Mouse (Mus musculus) lung, postnatal 0 days (tissue): Measurements from ENCODE around the gene Fam208a. TPM values are rescaled to one million over a fixed set of nuclear protein-coding genes. Genes with fewer than 3 reads are reported as not detected.

Experiments used
- ATAC-seq: fragments of 200-750 bp; cut with Nextera tagmentation; 2 replicates; pipeline ENCODE4 v1.8.0; 2017; ENCODE audit warnings: moderate library complexity
- DNase-seq: peaks from one replicate; pipeline ENCODE4 v3.0.0-alpha.2; 2016; ENCODE audit warnings: low spot score
- H3K27ac ChIP-seq: fragments of 300-500 bp; sonication (generic); 2 replicates; pipeline ENCODE4 v1.5.1; 2014; ENCODE audit warnings: antibody characterized with exemption, mild to moderate bottlenecking, low read length, mixed read lengths
- H3K27me3 ChIP-seq: fragments of 300-500 bp; sonication (generic); replicated peaks from 2 replicates; pipeline ENCODE4 v1.6.1; 2014; ENCODE audit warnings: low read length, mixed read lengths; ENCODE audit not compliant: insufficient read depth
- H3K36me3 ChIP-seq: fragments of 300-500 bp; sonication (generic); 2 replicates; pipeline ENCODE4 v1.6.1; 2014; ENCODE audit warnings: low read length, mixed read lengths; ENCODE audit not compliant: insufficient read depth
- H3K4me1 ChIP-seq: fragments of 300-500 bp; sonication (generic); 2 replicates; pipeline ENCODE4 v1.6.1; 2014; ENCODE audit warnings: antibody characterized with exemption, low read depth, low read length, mixed read lengths; ENCODE audit not compliant: insufficient read depth
- H3K4me2 ChIP-seq: fragments of 300-500 bp; sonication (generic); replicated peaks from 2 replicates; pipeline ENCODE4 v1.6.1; 2014; ENCODE audit warnings: low read depth, mild to moderate bottlenecking, low read length, moderate library complexity, mixed read lengths
- H3K4me3 ChIP-seq: fragments of 300-500 bp; sonication (generic); 2 replicates; pipeline ENCODE4 v1.5.1; 2014; ENCODE audit warnings: low read depth, low read length
- H3K9ac ChIP-seq: fragments of 300-500 bp; sonication (generic); replicated peaks from 2 replicates; pipeline ENCODE4 v1.6.1; 2014; ENCODE audit warnings: low read depth, mild to moderate bottlenecking
- H3K9me3 ChIP-seq: fragments of 300-500 bp; sonication (generic); 2 replicates; pipeline ENCODE4 v1.6.1; 2016; ENCODE audit warnings: low read length, mixed read lengths
- CTCF ChIP-seq: IDR thresholded peaks from 2 replicates; pipeline ENCODE4 v1.5.1; 2016; ENCODE audit warnings: antibody characterized with exemption, mild to moderate bottlenecking
- EP300 ChIP-seq: IDR thresholded peaks from 2 replicates; pipeline ENCODE4 v1.6.1; 2016; ENCODE audit warnings: antibody characterized with exemption, mild to moderate bottlenecking, control low read depth
- WGBS: fragments of 180-500 bp; shearing (Covaris S2); extraction: QIAGEN DNeasy Blood & Tissue Kit; methylation state at CpG from one replicate; pipeline ENCODE4 v1.1.7; 2014; 5-methylcytosine and 5-hydroxymethylcytosine counted together
- polyA plus RNA-seq: library from polyadenylated mRNA; unstranded; fragments of >200 nt; fragmentation: Nextera tagmentation; extraction: Ambion mirVana; gene quantifications from 2 replicates; pipeline ENCODE4 v1.2.1, GENCODE M21; 2015

Fam208a gene
- polyA plus RNA-seq, 1 experiment from 2014 or later: 11.8 TPM

- H3K36me3 ChIP-seq: no peaks in the 10 kb centered on the region
- TF ChIP-seq CTCF: no peak
- TF ChIP-seq EP300: no peak
- WGBS: 59% methylated on average over 3 of the region's 3 CpGs
- H3K27ac ChIP-seq: no peak overlapping the region
- H3K4me2 ChIP-seq: no peak overlapping the region
- H3K9me3 ChIP-seq: no peaks in the 10 kb centered on the region; the same call in 1 of the 2 replicates
- H3K27me3 ChIP-seq: no peaks in the 10 kb centered on the region
- DNase-seq (no peak), ATAC-seq (no peak)
- H3K9ac ChIP-seq: no peak overlapping the region
- no peak overlapping the region for H3K4me3 ChIP-seq
- H3K4me1 ChIP-seq: no peaks in the 10 kb centered on the region
Measured at GRCm38 (mm10) chr14:27409662-27410061, 19.0 kb upstream of the Fam208a start.

DNA sequence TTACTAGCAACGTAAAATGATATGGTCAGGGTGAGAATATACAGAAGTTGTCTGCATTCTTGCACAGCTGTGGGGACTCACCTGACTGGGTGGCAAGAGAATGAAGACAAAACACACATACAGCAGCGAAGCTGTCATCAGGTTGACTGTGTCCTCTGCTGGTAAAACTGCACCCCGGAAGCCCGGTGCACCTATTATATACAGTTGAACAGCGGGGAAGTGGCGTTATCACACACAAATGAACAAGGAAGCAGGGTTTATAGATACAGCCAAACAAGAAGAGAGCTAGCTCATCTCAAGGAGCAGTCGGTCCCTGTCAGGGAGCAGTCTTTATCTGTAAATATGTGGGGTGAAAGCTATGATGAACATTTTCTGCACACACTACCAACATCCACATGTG is 17.1 kb upstream of the Fam208a start:
- Histone ChIP-seq H3K36me3 (no peaks in the 10 kb centered on the region), H3K9ac (no peak overlapping the region), H3K9me3 (no peaks in the 10 kb centered on the region; the same call in 1 of the 2 replicates), H3K27ac (no peak overlapping the region), H3K4me3 (no peak overlapping the region), H3K27me3 (no peaks in the 10 kb centered on the region), H3K4me1 (no peaks in the 10 kb centered on the region), H3K4me2 (no peak overlapping the region)
- no peak for TF ChIP-seq CTCF
- no peak for TF ChIP-seq EP300
- ATAC-seq (no peak), DNase-seq (no peak)
- 87% methylated on average over 7 of the region's 7 CpGs for WGBS

GRCm38 (mm10) chr14:27412699-27413098 is 15.9 kb upstream of the Fam208a start:
- Histone ChIP-seq H3K27ac (no peak overlapping the region), H3K36me3 (no peaks in the 10 kb centered on the region), H3K4me3 (no peak overlapping the region), H3K4me2 (no peak overlapping the region), H3K27me3 (no peaks in the 10 kb centered on the region), H3K4me1 (no peaks in the 10 kb centered on the region), H3K9me3 (no peaks in the 10 kb centered on the region; the same call in 1 of the 2 replicates), H3K9ac (no peak overlapping the region)
- TF ChIP-seq CTCF: no peak
- TF ChIP-seq EP300: 0 out of 2 replicates have a peak, but pooled peaks have one; percentile 12
- DNase-seq (peak; percentile 24), ATAC-seq (no peak)
- WGBS: 56% methylated on average over 8 of the region's 8 CpGs

DNA sequence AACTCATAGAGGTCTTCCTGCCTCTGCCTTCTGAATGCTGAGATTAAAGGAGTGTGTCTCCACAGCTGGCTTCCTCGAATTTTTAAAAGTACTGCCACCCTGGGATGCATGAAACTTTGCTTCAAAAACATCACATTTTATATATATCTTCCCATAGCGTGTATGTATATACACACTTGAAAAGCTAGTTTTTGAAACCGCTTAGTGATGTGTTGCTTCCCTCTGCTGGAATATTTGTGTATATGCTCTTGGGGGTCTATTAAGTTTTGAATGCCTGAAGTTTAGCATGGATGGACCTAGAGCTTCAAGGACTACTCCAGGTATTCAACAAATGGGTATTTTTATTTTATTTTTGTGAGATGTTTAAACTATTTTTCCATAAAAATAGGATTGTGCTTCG is 14.7 kb upstream of the Fam208a start:
- Histone ChIP-seq H3K27me3 (no peaks in the 10 kb centered on the region), H3K27ac (no peak overlapping the region), H3K4me3 (no peak overlapping the region), H3K4me2 (no peak overlapping the region), H3K36me3 (no peaks in the 10 kb centered on the region), H3K4me1 (no peaks in the 10 kb centered on the region), H3K9ac (no peak overlapping the region), H3K9me3 (no peaks in the 10 kb centered on the region; the same call in 1 of the 2 replicates)
- no peak for ATAC-seq
- peak; percentile 84 for DNase-seq
- WGBS: 27% methylated on average over 4 of the region's 4 CpGs
- TF ChIP-seq CTCF (peak; percentile 83), EP300 (0 out of 2 replicates have a peak, but pooled peaks have one; percentile 36)

GRCm38 (mm10) chr14:27420816-27421215 is 7.8 kb upstream of the Fam208a start:
- H3K27ac ChIP-seq: no peak overlapping the region

GRCm38 (mm10) chr14:27422301-27422700 is 6.3 kb upstream of the Fam208a start:
- H3K36me3 ChIP-seq: no peaks in the 10 kb centered on the region
- 94% methylated on average over 1 of the region's 1 CpGs for WGBS
- H3K4me2 ChIP-seq: no peak overlapping the region
- TF ChIP-seq CTCF: no peak
- TF ChIP-seq EP300: no peak
- H3K27ac ChIP-seq: no peak overlapping the region
- ATAC-seq: no peak
- H3K9me3 ChIP-seq: no peaks in the 10 kb centered on the region
- no peak overlapping the region for H3K4me3 ChIP-seq
- no peaks in the 10 kb centered on the region for H3K27me3 ChIP-seq
- H3K4me1 ChIP-seq: no peaks in the 10 kb centered on the region
- DNase-seq: no peak
- H3K9ac ChIP-seq: no peak overlapping the region

More at GRCm38 (mm10) chr14:27420816-27421215, 7.8 kb upstream of the Fam208a start:
- H3K4me1 ChIP-seq: no peaks in the 10 kb centered on the region
- no peak for TF ChIP-seq CTCF
- no peak for TF ChIP-seq EP300
- no peak overlapping the region for H3K9ac ChIP-seq
- H3K4me3 ChIP-seq: no peak overlapping the region
- ATAC-seq (no peak), DNase-seq (no peak)
- no peaks in the 10 kb centered on the region for H3K27me3 ChIP-seq
- no peaks in the 10 kb centered on the region for H3K36me3 ChIP-seq
- H3K9me3 ChIP-seq: no peaks in the 10 kb centered on the region
- H3K4me2 ChIP-seq: no peak overlapping the region
- 72% methylated on average over 3 of the region's 3 CpGs for WGBS
